17 mouse cellular contexts compared by ENCODE assay signal in genomic region chrX:159915125-159915524, GRCm38 (mm10).
DNase-seq lines count a peak whose midpoint lies in the region; TF ChIP-seq lines count a peak whose summit lies in the region.
"Had no signal": no experiment of that assay in that cellular context is flagged by ENCODE, and none has a peak within 500 bp of the region (broad histone marks: within the 10 kb centered on the region; RNA-seq: fewer than 3 reads in every experiment).

No protein-coding gene starts in this region.

- H3K27ac ChIP-seq in gastrocnemius, adult 2 months, result no peak overlapping the region
- H3K27ac ChIP-seq in left cerebral cortex, adult 2 months, result no peak overlapping the region
- H3K27ac ChIP-seq: embryonic facial prominence, embryonic 10.5 days; hindbrain, embryonic 13.5 days; limb, embryonic 15.5 days; neural tube, embryonic 13.5 days had no signal

- no peak for DNase-seq in gastrocnemius, adult 2 months
- no peak for DNase-seq in gastrocnemius, adult 18-20 months (ENCODE audit: low spot score)
- no peak for DNase-seq in left cerebral cortex, adult 2 months (ENCODE audit: extremely low spot score in 1 of 2, low spot score in 2 of 2)
- no peak for DNase-seq in left cerebral cortex, postnatal 25 days (ENCODE audit: low spot score in 2 of 2)
- peak; percentile 5 for DNase-seq in A20 (ENCODE audit: low read depth, low spot score)
- peak; percentile 11 for DNase-seq in adipocyte (ENCODE audit: low spot score)
- DNase-seq in right cerebral cortex, adult 18-20 months, result no peak
- DNase-seq: cerebellum, adult 9-10 months; gastrocnemius, postnatal 36 days; heart, postnatal 10 days; layer of hippocampus, postnatal 36 days; lung, postnatal 4 days; spleen, adult 18-20 months had no signal

- no peak overlapping the region for H3K4me3 ChIP-seq in gastrocnemius, adult 2 months
- H3K4me3 ChIP-seq in left cerebral cortex, adult 2 months, result no peak overlapping the region
- H3K4me3 ChIP-seq: embryonic facial prominence, embryonic 10.5 days; hindbrain, embryonic 13.5 days; limb, embryonic 15.5 days; neural tube, embryonic 13.5 days had no signal

- peak; percentile 27; the same call in 1 of the 2 replicates for TF ChIP-seq CTCF in gastrocnemius, adult 2 months (IDR thresholded peaks at IDR 0.05)
- TF ChIP-seq CTCF in left cerebral cortex, adult 2 months (IDR thresholded peaks at IDR 0.05), result peak; percentile 38

- intact Hi-C loops in gastrocnemius, adult 2 months (cut with DNase I), result no loop called here
- intact Hi-C loops in left cerebral cortex, adult 2 months (cut with DNase I), result loop anchor here (5.0 kb wide), 1 partner anchor 288 kb away; the partner anchor contains the start of gene Sh3kbp1
- intact Hi-C loops in left cerebral cortex, postnatal 25 days (cut with DNase I), result loop anchor here (2.0 kb wide), 1 partner anchor 288 kb away; the partner anchor contains the start of gene Sh3kbp1

Comparison
In these comparisons a context has a peak if more than half of its experiments do, and no peak if none do; other contexts are left out.
1. DNase-seq: peak in A20 (single experiment) and adipocyte (single experiment); none in gastrocnemius, adult 2 months (single experiment), gastrocnemius, adult 18-20 months (single experiment), left cerebral cortex, adult 2 months (0 of 2), left cerebral cortex, postnatal 25 days (0 of 2) and right cerebral cortex, adult 18-20 months (single experiment).